Mouse (Mus musculus) B cell, adult 2 months (primary cell): Measurements from ENCODE around the gene Lonrf2.
A peak's percentile ranks its signal among the peaks of the same experiment; 100 is the strongest.

Experiments
- DNase-seq, 2 experiments: peaks; one replicate each; pipeline ENCODE4 v3.0.0; 2022

The Lonrf2 gene

DNA sequence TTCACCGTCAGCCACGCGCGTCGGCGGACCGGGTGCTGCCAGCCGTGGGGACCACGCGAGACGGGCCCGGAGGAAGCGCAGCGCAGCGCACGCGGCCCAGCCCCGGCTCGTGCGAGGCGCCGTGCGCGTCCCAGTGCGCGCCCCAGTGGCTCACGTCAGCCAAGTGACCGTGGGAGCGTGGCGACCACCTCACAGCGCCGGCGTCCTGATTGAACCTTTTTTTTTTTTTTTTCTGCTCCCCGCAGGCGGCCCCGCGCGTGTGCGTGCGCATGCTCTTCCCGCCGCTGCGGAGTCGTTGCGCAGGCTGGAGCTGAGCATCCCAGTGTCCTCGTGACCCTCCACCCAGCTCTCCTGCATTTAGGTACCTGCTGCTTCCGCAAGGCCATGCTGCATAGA, at the start of gene Lonrf2:
TSS of gene Lonrf2 (minus strand) at position 235 of the 396 bp plus-strand sequence.
- DNase-seq = no peak

DNA sequence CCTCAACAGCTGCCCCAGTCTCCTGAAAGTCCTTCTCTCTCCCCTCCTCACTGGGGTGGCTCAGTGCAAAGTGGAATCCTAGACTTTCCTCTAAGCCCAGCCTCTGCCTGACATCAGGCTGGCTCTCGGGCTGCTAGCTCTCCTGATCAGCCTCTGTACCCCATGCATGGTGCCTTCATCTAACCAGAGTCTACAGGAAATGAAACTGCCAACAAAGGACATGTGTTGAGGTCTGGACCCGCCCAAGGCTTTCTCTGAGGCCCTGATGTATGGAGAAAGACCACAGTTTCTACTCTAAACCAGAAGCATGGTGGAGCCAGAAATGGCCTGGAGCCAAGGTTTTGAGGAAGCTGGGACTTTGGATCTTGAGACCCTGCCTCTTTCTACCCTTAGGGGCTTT, 49.4 kb upstream of the Lonrf2 start:
- DNase-seq = peak; percentile 13 to 19

DNA sequence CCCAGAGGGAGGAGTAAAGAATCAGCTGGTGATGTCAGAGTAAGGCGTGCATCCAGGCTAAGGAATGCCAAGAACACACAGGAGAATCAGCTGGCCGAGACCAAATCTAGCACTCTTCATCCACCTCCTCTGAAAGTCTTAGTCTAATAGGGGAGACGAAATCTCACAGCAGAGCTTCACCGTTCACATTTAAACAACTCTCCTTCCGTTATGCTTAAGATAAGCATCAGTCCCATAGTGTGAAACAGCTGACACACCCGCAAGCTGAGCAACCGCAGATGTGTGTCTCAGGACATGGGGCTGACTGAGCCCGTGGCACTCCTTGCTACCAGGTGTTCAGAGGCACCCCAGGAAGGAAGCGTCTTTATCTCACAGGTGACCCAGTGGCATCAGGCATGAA, 47.3 kb upstream of the Lonrf2 start:
- no peak for DNase-seq

DNA sequence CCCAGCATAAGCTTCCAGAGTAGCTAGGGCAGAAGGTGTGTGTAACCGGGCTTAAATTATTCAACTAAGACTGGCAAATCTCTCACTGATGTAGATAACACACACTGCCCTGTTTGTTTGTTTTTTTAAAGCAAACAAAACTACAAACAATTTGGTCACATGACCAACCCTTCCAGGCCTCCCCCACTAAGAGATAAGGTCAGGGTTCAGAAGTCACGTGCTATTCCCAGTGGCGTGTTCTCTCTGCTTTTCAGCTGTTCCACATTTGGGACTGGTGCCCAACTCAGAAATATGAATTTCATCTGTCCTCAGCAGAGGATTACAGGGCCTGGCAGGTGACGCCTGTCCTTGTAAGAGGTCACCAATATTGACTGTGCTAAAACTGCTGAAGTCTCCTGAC, 46.2 kb upstream of the Lonrf2 start:
- no peak for DNase-seq

DNA sequence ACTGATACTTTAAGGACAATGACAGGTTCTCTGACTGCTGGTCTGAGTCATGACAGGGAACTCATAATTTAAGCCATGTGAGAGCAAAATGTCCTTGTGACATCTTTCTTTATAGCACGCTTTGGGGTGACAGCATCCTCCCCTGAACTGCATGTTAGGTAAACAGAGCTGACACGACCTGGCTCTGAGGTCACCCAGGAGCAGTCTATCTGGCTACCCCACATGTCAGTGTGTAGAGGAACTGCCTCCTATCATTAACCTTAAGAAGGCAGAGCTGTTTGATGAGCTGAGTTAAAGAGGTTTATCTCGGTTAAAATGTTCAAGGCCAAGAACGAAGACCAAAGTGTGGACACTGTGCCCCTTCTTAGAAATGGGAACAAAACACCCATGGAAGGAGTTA, 44.9 kb upstream of the Lonrf2 start:
- DNase-seq = no peak

DNA sequence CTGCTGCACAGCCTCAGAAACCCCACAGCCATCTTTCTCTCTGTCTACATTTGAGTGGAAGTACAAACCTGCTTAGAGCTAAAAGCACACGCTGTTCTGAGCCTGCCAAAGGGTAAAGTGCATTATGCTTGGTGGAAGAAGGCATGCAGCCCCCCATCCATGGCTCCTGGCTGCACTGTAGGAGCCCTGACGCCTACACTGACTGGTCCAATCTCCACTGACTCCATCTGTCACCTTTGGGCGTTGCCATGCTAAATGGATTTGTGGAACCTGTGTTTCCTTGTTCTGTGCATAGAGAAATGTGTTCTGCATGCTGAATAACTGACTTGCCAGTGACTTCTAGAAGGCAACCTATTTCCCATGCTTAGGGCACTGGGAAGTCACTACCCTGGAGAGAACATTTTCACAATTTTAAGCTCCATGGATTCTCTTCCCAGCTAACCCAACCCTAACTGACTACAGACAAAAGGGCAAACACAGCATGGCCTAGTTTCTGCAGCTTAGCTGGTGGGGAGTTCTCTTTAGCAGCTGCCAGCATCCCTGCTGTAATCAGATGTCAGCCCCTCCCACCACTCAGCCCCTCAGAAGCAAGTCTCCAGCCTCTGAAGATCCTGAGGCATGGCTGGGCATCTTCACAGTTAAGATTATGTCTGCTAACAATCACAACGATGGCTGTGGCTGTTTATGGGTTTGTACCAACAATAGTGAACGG, 40.3 kb upstream of the Lonrf2 start:
- no peak for DNase-seq

DNA sequence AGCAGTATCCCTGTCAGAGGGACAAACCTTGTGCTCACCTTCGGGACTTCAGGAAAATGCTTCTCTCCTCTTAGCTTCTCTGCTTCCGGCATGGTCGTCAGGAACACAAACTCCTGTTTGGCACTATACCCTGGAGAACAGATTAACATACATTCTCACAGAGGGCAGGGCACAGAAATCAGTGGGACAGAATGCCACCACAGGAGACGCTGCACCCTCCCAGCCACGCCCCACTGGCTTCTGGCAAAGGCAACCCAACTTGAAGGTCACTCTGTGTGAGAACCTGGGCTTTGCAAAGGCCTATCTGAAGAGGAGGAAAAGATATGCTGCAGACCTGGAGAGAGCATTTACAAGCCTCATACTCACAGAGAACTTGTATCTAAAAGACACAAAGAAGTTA, 37.4 kb upstream of the Lonrf2 start:
- no peak for DNase-seq

DNA sequence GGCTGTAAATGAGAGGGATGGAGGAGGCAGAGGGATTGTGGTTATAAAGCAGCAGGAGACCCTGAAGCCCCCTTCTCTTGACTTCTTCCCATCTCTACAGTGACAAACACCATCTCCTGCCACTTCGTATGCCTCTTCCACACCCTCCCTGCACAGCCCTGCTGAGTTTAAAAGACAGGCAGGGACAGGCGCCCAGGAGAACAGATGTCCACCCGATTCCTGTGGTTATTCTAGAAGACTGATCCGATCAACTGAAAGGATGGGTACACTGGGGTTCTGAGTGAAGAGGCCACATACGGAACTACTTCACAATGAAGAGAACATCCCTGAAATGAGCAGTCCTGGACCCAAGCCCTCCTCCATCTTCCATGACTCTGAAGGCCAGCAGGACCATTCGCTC, 35.3 kb upstream of the Lonrf2 start:
- DNase-seq = no peak

DNA sequence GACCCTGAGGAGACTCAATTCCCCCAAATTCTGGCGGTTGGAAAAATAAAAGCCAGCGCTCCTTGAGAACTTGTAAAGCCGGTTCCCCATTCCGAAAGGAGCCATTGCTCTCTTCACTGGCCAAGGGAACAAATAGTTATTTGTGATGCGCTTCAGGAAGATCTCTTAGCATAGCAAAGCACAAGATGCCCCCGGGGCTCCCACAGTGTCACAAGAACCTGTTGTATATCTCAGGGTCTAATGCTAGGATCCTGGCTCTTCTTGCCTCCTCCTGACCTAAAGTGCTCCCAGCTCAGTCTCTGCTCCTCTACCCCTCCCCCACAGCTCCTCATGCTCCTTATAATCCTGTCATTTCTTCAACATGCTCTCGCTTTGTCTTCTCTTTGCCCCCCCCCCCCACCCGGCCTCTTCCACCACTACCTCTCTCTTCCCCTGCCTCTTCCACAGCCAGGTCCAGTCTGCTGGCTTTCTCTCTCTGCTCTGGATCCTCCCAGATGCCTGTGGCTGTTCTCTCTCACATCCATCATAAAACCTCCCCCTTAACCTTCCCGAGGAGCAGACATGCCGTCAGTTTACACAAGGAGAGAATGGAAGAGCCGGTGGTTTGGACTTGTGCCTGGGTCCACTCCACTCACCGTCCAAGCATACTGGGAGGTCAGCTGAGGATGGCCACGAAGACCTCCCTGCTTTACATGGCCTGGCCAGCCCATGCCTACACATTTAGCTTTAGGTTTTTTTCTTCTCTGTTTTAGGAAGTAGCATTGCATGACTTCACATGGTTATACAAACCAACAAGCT, 33.1 kb upstream of the Lonrf2 start:
- DNase-seq = no peak

DNA sequence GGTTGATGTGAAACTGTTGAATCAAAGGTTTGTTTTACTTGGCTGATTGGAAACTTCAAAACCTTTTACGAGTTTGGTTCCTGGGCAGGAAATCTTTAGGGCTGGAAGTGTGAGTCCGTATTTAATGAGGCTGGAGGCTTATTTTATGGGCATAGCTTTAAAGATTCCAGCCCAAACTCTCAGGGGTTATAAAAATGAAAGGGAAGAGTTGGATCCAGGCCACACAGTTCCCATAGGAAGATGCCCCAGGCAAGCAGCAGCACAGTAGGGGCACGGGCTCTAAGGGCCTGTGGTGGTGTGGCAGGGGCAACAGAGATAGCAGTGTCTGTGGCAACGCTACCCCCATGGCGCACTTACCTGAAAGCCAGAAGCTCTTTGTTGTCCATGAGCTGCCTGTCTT, 29.7 kb upstream of the Lonrf2 start:
- DNase-seq = no peak

DNA sequence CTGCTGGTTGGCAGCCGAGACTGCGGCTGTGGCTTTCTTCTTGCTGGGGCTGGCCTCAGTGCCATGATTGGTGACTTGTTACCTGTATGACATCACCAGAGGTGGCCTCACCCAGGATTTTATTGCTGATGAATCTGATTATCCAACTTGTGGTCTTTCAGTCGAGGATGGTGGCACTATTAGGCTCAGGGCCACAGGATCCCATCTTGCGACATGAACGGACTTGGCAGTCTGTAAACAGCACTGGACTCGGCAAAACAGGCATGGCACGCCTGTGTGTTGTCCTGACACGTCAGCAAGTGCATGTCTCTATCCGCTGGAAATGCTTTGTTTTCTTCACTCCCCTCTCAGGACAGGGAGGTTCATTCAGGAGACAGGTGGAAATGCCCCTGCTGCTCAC, 27.8 kb upstream of the Lonrf2 start:
- DNase-seq = no peak

DNA sequence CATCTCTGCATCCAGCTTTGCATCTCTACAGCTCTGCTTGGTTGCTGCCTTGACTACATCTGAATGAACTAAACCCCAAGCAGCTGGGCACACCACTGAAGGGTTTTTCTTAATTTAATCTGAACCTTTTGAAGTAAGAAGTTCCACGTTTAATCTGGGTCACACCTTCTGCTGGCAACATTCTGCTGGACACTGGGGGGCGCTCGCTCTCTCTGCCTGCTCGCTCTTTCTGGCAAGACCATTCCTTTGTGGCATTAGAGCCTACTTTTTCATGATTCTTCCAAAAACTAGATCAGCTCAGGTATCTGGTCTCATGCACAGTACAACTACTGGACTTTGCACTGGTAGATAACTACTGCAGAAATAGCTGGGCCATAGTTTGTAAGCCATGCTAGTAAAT, 25.7 kb upstream of the Lonrf2 start:
- DNase-seq = peak; percentile 51 to 57

DNA sequence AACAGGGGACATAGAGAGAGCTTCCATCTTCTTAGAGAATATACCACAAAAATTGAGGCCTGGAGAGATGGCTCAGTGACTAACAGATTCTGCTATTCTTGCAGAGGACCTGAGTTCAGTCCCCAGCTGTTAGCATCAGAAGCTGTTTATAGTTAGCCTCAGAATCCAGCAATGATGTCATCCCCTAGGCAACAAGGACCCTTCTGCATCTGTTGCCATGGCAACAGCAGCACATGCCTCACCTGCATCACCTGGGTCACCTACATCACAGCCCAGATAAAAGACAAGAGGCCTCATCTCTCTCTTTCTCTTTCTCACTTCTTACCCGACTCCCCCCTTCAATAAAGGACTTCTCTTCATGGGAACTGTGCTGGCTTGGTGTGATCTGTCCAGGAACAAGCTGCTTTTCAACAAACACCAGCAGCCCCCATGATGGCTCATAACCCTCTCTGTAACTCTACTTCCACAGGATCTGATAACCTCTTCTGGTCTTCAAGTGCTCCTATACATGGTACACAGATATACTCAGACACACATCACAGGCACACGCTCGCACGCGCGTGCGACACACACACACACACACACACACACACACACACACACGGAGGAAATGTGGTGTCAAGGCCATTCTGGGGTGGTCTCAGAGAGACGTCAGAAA, 24.5 kb upstream of the Lonrf2 start:
- no peak for DNase-seq

DNA sequence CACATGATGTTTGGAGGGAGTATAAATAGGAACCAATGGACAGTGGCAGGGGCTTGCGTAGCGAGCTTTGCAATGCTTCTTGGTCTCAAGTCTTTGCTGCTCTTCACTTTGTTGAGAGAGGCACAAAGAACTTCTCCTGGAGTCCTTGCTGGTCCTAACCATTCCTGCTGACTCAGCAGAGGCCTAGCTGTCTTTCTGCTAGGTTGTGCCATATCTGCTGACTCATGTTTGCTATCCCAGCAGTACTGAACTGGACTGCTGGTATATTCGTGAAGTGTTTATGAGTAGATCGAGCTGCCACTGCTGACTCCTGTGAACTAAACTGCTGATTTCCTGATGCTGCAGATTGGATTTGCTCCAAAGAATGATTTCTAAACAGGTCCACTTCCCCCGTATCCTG, 23.7 kb upstream of the Lonrf2 start:
- DNase-seq = no peak

DNA sequence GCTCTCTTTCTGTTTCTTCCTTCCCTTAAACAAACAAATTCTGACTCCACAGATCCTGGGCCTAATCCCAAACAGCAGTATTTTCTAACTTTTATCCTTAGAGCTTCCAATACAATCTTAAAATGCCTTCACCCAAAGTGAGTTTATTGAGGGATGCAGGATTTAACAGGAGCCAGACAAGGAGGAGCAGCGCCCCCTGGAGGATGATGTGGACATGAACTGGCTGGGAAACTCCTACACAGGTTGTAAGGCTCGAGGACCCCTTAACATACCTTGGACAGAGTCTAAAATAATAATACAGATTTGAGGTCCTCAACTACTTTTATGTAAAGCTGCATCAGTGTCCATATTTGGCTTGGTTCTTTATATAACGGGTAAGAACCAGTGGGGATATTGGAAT, 19.7 kb upstream of the Lonrf2 start:
- peak; percentile 67 to 70 for DNase-seq

DNA sequence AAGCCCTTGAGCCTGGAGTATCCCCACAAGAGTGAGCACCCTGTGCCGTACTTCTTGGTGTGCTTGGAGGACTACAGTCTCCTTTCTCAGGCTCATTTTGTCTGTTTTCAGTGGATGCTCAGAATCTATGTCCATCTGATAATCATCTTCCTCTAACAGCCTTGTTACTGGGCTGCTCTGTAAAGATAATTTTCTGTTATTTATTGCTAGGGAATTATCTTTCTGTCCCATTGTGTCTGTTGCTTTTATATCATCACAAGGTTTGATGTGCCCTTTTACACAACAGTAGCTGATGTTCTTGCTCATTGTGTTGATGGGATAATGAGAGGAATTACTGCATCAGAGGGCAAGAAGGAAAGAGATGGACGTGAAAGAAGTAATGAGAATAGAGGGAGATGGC, 15.7 kb upstream of the Lonrf2 start:
- DNase-seq = no peak

DNA sequence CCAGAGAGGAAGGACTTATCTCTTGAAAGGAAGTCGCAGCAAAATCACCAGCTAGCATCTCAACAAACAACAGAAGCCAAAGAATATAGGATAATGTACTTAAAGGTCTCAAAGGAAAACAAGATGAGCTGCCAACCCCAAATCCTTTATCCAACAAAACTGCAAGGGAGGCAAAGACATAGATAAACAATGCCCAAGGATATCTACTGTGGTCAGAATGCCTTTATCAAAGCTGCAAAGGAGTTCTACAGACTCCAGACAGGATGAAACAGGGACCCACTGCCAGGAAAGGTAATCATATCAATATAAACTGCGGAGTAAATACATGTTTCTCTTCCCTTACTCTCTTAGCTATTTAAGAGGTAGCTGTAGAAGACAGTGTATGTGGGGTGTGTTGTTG, 14.1 kb upstream of the Lonrf2 start:
- no peak for DNase-seq

DNA sequence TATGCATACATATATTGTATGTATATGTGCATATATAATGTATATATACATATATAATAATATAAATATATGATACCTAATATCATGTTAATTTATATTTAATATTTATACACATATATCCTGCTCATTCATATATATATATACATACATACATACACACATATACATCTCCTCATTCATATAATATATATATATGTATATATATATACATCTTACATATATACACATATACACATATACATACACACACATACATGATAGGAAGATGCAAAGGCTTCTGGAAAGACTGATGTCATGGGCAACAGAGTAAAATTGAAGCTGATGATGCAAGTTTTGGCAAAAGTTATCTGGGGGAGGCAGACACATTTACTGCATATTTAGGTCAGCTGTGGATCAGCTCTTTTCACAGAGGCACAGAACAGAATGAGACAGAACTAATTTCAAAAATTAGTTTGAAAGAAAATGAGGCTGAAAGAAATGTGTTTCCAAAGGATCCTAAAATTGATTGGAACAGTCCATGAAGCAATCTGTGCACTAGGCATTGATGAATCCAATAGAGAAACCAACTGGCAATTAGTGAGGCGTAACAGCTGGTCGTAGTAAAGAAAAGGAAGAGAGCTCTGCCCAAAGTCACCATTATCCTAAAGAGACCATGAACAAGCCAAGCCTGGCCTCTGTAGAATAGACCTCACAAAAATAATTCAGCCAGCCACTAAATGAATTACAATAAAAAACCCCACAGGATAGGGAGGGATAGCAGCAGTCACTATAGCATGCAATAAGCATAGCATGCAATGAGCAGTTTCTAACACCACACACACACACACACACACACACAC, 12.2 kb upstream of the Lonrf2 start:
- no peak for DNase-seq

DNA sequence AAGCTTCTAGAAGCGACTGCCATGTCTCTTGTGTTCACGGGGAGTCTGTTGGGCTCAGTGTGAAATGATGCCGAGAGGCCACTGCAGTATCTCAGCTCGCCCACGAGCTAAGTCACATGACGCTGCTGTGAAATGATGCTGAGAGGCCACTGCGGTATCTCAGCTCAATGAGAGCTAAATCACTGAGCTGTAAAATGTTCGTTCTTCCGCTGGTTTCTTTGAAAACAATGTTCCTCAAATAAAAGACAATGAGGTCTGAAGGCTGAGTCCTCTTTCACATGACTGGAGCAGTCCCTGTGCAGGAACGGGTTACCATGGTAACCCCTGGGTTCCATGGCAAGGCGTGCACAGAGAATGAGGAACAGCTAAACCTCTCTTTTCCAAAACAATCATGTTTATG, 11.5 kb upstream of the Lonrf2 start:
- DNase-seq = peak; percentile 10 to 19

DNA sequence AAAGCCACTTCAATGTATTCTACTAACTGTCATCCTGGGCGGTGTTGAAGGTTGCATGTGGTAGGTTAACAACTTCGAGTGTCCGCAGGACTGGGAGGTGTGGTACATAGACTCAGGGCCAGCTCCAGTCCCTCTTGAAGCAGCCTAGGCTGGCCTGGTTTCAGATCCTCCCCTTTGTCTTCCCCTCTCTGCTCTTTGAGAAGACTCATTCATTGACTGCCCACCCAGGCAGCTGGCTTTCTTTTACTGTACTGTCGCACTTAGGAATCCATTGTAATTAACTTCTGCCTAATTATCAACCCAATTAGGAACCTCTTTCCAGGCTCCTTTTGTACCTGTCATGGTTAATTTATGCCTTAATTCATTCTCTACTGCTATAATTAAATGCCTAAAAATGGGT, 6.8 kb upstream of the Lonrf2 start:
- no peak for DNase-seq

DNA sequence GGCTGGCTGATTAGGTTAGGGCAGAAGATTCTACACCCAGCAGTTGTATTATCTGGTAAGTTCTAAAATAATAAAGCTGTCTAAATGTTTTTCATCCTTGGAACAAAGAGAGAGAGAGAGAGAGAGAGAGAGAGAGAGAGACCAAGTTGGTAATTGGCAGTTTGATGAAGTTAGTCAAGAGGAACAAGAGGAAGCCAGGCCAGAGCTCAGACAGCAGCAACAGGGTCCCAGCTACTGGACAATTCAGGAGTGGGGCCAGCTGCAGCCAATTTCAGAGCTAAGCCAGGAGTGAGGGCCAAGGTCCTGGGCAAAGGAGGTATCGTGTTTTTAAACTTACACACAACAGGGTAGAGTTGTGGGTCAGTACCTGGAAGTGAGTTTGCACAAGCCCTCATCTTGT, 6.3 kb upstream of the Lonrf2 start:
- DNase-seq = no peak

DNA sequence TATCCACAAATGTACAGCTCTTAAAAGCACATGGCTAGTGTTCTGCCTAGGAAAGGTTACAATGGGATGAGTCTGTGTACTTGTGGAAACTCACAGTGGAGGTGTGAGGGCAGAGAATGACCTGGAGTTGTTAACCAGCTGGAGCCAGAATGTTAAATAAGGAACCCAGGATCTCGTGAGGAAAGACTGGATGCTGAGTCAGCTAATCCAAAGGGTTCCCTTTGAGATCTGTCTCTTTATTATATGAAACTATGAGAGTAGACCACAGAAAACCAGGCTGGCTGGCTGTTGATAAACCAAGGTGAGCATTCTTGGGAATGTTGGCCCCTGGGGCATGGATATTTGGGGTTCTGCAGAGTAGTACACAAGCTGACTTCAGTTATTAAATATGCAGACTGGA, 3.4 kb upstream of the Lonrf2 start:
- DNase-seq = no peak
